Mouse (Mus musculus) lung, adult 2 months (tissue): ENCODE data around the gene Tanc1. TPM values are rescaled to one million over a fixed set of nuclear protein-coding genes. Genes with fewer than 3 reads are reported as not detected.
A peak's percentile ranks its signal among the peaks of the same experiment; 100 is the strongest.
"Not testable (repeated sequence)": the region's sequence is repeated elsewhere in the genome, so short reads cannot be mapped to it uniquely, and the experiment has no call there.

Experiments
- DNase-seq: peaks from one replicate; pipeline ENCODE4 v3.0.0; 2022
- H3K4me1 ChIP-seq: fragments of 200-500 bp; 2 replicates; pipeline ENCODE4 v1.6.1; 2011; ENCODE audit warnings: low read length; ENCODE audit not compliant: control insufficient read depth, insufficient read depth
- H3K4me3 ChIP-seq: fragments of 200-500 bp; replicated peaks from 2 replicates; pipeline ENCODE3; 2011; ENCODE audit warnings: low read depth, mild to moderate bottlenecking, control low read depth, low read length; ENCODE audit errors: extremely low read depth
- CTCF ChIP-seq: fragments of 200-500 bp; IDR thresholded peaks from 2 replicates; pipeline ENCODE4 v1.5.1; 2011; ENCODE audit warnings: mild to moderate bottlenecking, low read length, control low read depth; ENCODE audit not compliant: insufficient read depth
- POLR2A ChIP-seq: fragments of 200-500 bp; IDR thresholded peaks from 2 replicates; pipeline ENCODE4 v1.6.1; 2011; ENCODE audit warnings: low read depth, mild to moderate bottlenecking, control low read depth, low read length, borderline replicate concordance; ENCODE audit errors: extremely low read depth
- WGBS: fragments of 180-500 bp; shearing (Covaris S2); methylation state at CpG from one replicate; pipeline ENCODE4 v1.1.7; 2018; 5-methylcytosine and 5-hydroxymethylcytosine counted together
- polyA plus RNA-seq: library from polyadenylated mRNA; depleted of rRNA; stranded (reverse); fragments of >200 nt; gene quantifications from 2 replicates; pipeline ENCODE4 v1.2.3, GENCODE M21; 2012

Tanc1 gene
- polyA plus RNA-seq, 1 experiment: 29.0 TPM

- TF ChIP-seq POLR2A (no peak), CTCF (peak; percentile 56)
- H3K4me3 ChIP-seq: no peak overlapping the region
These were observed 218.3 kb downstream of the Tanc1 start for GRCm38 (mm10) chr2:59830151-59830550.

DNA sequence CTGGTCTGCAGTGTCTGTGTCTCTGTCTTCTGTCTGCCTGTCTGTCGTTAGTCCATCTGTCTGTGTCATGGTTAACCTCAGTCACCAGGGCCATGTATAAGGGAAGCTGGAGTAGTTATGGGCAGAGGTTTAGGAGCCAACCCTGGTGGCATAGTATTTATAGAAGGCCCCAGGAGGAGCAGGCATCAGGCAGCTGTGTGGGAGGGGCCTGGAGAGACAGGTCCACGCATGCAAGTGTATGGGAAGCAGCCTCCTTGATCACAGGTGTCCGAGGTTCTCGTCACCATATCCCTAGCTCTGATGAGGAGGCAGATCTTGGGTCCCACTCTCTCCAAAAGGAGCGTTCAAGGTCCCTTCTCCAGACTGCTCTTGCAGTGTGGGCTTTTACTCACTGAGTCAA lies 219.1 kb downstream of the Tanc1 start:
- WGBS: 86% methylated on average over 5 of the region's 5 CpGs
- TF ChIP-seq CTCF (no peak), POLR2A (no peak)

More at GRCm38 (mm10) chr2:59830151-59830550, 218.3 kb downstream of the Tanc1 start:
- no peak for DNase-seq
- peaks cover 11% of the 10 kb centered on the region; the same call in 1 of the 2 replicates for H3K4me1 ChIP-seq
- WGBS: 33% methylated on average over 9 of the region's 9 CpGs

GRCm38 (mm10) chr2:59831831-59832230 lies 220.0 kb downstream of the Tanc1 start:
- DNase-seq: no peak
- WGBS: 57% methylated on average over 7 of the region's 7 CpGs

More for the DNA sequence above, 219.1 kb downstream of the Tanc1 start:
- H3K4me1 ChIP-seq: peaks cover 11% of the 10 kb centered on the region; the same call in 1 of the 2 replicates
- H3K4me3 ChIP-seq: no peak overlapping the region
- no peak for DNase-seq

GRCm38 (mm10) chr2:59838825-59839224 lies 227.0 kb downstream of the Tanc1 start:
- Histone ChIP-seq H3K4me3 (no peak overlapping the region), H3K4me1 (peaks cover 9% of the 10 kb centered on the region)
- DNase-seq: no peak
- no peak for TF ChIP-seq CTCF
- no peak for TF ChIP-seq POLR2A
- WGBS: 55% methylated on average over 8 of the region's 8 CpGs

More at GRCm38 (mm10) chr2:59831831-59832230, 220.0 kb downstream of the Tanc1 start:
- peaks cover 11% of the 10 kb centered on the region; the same call in 1 of the 2 replicates for H3K4me1 ChIP-seq
- H3K4me3 ChIP-seq: no peak overlapping the region
- TF ChIP-seq POLR2A: no peak
- TF ChIP-seq CTCF: no peak

DNA sequence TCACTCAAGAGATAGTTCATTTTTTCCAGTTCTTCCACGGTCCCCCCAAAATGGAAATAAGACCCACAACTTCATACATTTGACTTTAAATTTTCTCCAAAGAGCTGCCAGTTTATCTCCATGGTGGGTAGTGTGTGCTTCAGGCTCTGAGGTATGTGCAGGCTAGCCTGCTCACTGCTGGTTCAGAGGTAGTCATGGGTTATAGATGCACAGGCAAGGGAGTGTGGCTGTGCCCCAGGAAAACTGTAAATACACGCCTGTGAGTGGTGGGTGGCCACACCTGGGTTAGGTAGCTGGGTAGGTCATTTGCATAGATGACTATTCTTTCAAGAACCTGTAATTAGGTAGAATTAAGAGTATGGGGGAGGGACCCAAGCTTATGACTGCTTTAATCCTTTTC lies 227.9 kb downstream of the Tanc1 start:
- 89% methylated on average over 2 of the region's 2 CpGs for WGBS
- TF ChIP-seq POLR2A (no peak), CTCF (no peak)
- Histone ChIP-seq H3K4me1 (peaks cover 9% of the 10 kb centered on the region), H3K4me3 (no peak overlapping the region)
- DNase-seq: no peak

GRCm38 (mm10) chr2:59840191-59840590 lies 228.3 kb downstream of the Tanc1 start:
- 71% methylated on average over 4 of the region's 4 CpGs for WGBS
- H3K4me3 ChIP-seq: no peak overlapping the region
- TF ChIP-seq POLR2A: no peak
- TF ChIP-seq CTCF: no peak
- peaks cover 9% of the 10 kb centered on the region for H3K4me1 ChIP-seq
- DNase-seq: no peak

DNA sequence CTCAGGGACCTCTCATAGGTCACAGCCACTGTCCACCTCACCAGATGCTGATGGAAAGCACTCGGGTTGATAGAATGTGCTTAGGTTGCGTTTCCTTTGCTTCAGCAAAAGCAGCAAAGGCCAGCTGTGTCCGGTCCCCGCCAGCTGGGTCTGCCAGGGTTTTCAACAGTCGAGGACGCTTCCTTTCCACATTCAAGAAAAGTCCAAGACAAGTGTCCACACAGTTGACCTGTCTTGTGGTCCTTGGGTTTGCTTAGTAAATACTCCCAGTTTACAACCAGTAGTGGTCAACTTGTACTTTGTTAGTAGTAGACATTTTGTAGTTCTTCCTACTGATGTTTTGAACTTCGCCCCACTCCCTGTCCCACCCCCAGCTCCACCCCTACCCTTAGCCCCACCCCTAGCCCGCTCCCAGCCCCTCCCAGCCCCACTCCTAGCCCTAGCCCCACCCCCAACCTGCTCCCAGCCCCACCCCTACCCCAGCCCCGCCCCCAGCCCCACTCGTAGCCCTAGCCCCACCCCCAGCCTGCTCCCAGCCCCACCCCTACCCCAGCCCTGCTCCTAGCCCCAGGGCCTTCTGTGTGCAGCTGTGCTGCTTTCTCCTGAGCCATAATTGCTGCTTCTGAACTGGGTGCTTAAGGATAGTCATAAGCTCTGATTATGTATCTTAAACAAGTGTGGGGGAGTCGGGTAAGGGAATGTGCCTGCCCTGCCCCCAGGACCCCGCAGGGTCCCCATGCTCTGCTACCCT lies 229.5 kb downstream of the Tanc1 start:
- TF ChIP-seq CTCF (no peak), POLR2A (no peak)
- peak; percentile 27 for DNase-seq
- Histone ChIP-seq H3K4me1 (peaks cover 9% of the 10 kb centered on the region), H3K4me3 (no peak overlapping the region)
- WGBS: 56% methylated on average over 11 of the region's 12 CpGs

DNA sequence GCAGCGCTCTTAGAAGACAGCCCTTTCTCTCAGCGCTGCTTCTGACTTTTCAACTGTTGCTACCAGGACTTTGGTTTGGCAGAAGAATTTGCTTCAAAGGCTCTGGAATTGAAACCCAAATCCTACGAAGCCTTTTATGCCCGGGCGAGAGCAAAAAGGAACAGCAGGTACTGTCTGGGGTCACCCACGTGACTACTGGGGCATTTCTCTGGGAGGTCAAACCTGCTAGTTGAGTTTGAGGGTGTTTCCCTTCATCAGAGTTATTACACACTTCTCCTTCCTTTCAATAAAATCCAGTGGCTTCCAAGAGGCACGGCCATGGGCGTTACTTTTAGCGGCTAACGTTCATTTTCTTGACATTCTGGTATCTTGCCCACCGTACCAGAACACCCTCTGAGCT lies 230.1 kb downstream of the Tanc1 start:
- 77% methylated on average over 11 of the region's 11 CpGs for WGBS
- TF ChIP-seq CTCF: no peak
- no peak for TF ChIP-seq POLR2A
- H3K4me1 ChIP-seq: peaks cover 9% of the 10 kb centered on the region
- H3K4me3 ChIP-seq: no peak overlapping the region
- no peak for DNase-seq

DNA sequence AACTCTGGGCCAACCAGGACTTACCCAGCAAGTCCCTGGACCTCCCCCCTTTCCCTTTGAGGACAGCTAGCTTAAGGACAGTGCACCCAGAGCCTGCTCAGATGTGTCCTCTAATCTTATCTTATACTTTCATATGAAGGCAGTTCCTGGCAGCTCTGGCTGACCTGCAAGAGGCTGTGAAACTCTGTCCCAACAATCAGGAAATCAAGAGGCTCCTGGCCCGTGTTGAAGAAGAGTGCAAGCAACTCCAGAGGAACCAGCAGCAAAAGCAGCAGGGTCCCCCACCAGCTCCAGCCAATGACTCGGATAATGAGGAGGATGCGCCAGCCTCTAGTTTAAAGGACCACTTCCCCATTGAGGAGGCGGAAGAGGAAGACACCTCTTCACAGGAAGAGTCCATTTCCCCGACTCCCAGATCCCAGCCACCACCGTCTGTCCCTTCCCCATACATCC lies 230.7 kb downstream of the Tanc1 start:
- no peak for DNase-seq
- H3K4me3 ChIP-seq: no peak overlapping the region
- 67% methylated on average over 6 of the region's 6 CpGs for WGBS
- peaks cover 9% of the 10 kb centered on the region for H3K4me1 ChIP-seq
- TF ChIP-seq POLR2A (no peak), CTCF (no peak)

DNA sequence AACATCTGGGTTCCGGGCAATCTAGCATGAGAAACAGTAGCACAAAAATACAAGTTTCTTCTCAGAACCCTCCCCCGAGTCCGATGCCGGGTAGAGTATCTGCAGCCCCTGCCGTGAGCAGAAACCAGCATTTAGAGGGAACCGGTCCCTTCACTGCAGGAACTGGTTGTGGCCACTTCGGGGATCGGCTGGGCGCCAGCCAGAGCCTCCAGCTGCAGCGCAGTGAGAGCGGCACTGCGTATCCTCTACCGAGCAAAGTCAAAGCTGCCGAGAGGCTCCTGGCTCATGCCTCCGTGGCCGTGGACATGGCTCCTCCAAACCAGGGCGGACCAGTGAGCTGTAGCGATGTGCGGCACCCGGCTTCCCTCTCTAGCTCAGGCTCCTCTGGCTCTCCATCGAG lies 231.3 kb downstream of the Tanc1 start:
- TF ChIP-seq CTCF (no peak), POLR2A (no peak)
- no peak for DNase-seq
- WGBS: 94% methylated on average over 21 of the region's 21 CpGs
- Histone ChIP-seq H3K4me1 (peaks cover 9% of the 10 kb centered on the region), H3K4me3 (no peak overlapping the region)

DNA sequence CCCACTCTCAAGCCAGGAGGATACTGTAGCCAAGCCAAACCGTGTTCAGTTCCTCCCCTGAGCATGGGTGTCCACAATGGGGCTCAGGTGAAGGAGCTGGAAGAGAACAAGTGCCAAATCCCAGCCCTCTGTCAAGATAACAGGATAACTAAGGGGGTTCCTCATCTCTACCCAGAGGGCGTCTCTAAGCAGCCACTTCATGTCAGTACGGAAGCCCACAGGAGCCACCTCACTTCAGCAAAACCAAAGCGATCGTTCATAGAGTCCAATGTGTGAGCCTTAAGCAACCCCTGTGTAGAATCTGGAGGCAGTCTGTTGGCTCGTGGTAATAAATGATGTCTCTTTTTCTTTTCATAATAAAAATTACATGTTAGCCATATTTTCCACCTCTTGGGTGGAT lies 232.0 kb downstream of the Tanc1 start:
- TF ChIP-seq POLR2A: no peak
- TF ChIP-seq CTCF: no peak
- peaks cover 5% of the 10 kb centered on the region for H3K4me1 ChIP-seq
- WGBS: 91% methylated on average over 6 of the region's 6 CpGs
- no peak for DNase-seq
- H3K4me3 ChIP-seq: no peak overlapping the region

DNA sequence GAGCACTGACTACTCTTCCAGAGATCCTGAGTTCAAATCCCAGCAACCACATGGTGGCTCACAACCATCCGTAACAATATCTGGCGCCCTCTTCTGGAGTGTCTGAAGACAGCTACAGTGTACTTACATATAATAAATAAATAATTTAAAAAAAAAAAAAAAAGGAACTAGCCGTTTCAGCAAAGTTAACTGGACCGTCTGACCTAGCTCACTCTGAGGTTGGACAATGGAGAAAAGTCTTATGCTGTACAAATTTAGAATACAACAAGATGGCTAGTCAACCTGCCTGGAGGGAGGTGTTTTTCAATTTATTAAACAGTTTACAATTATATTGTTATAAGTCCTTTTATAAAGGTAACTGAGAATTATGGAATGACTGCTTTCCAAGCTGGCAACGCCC lies 240.0 kb downstream of the Tanc1 start:
- DNase-seq: not testable (repeated sequence)

More for the DNA sequence above, 240.0 kb downstream of the Tanc1 start:
- not testable (repeated sequence) for H3K4me3 ChIP-seq, H3K4me1 ChIP-seq
- WGBS: 67% methylated on average over 5 of the region's 5 CpGs
